Mouse (Mus musculus): ENCODE results near the gene Ace3.

Ace3 gene

GRCm38 (mm10) chr11:105994375-105994774, at the start of gene Ace3:
Gene Ace3, plus strand, starts transcription at chr11:105994675.
- DNase-seq (ENCODE audit: low read depth) = no peak

- no peak for DNase-seq (ENCODE audit: low read depth)
Measured at GRCm38 (mm10) chr11:105944770-105945672, 49.5 kb upstream of the Ace3 start.

- peak; percentile 50 for DNase-seq (ENCODE audit: low read depth)
Measured at GRCm38 (mm10) chr11:105946694-105947154, 47.8 kb upstream of the Ace3 start.

GRCm38 (mm10) chr11:105948255-105948654, 46.2 kb upstream of the Ace3 start:
- DNase-seq (ENCODE audit: low read depth) = no peak

- DNase-seq (ENCODE audit: low read depth) = no peak
Measured at GRCm38 (mm10) chr11:105950519-105950918, 44.0 kb upstream of the Ace3 start.

- DNase-seq (ENCODE audit: low read depth) = no peak
Measured at GRCm38 (mm10) chr11:105951601-105952044, 42.9 kb upstream of the Ace3 start.

GRCm38 (mm10) chr11:105952111-105952510, 42.4 kb upstream of the Ace3 start:
- no peak for DNase-seq (ENCODE audit: low read depth)

GRCm38 (mm10) chr11:105952911-105953386, 41.5 kb upstream of the Ace3 start, which contains the start of gene Cyb561:
Gene Cyb561, minus strand, starts transcription at chr11:105953336.
- no peak for DNase-seq (ENCODE audit: low read depth)

- DNase-seq (ENCODE audit: low read depth) = no peak
Measured at GRCm38 (mm10) chr11:105953402-105953801, 41.1 kb upstream of the Ace3 start.

- DNase-seq (ENCODE audit: low read depth) = no peak
Measured at GRCm38 (mm10) chr11:105955815-105956430, 38.6 kb upstream of the Ace3 start.

GRCm38 (mm10) chr11:105957501-105957900, 37.0 kb upstream of the Ace3 start:
- no peak for DNase-seq (ENCODE audit: low read depth)

GRCm38 (mm10) chr11:105958566-105958965, 35.9 kb upstream of the Ace3 start:
- DNase-seq (ENCODE audit: low read depth) = no peak

GRCm38 (mm10) chr11:105959355-105959754, 35.1 kb upstream of the Ace3 start:
- DNase-seq (ENCODE audit: low read depth) = no peak

- no peak for DNase-seq (ENCODE audit: low read depth)
Measured at GRCm38 (mm10) chr11:105964691-105965090, 29.8 kb upstream of the Ace3 start.

GRCm38 (mm10) chr11:105966288-105966687, 28.2 kb upstream of the Ace3 start:
- no peak for DNase-seq (ENCODE audit: low read depth)

- DNase-seq (ENCODE audit: low read depth) = no peak
Measured at GRCm38 (mm10) chr11:105967741-105968574, 26.5 kb upstream of the Ace3 start, which contains the start of gene Ace. Gene Ace, plus strand, starts transcription at chr11:105967945.

GRCm38 (mm10) chr11:105968948-105969347, 25.5 kb upstream of the Ace3 start:
- DNase-seq (ENCODE audit: low read depth) = no peak

- DNase-seq (ENCODE audit: low read depth) = peak; percentile 40
Measured at GRCm38 (mm10) chr11:105969516-105969915, 25.0 kb upstream of the Ace3 start.

- no peak for DNase-seq (ENCODE audit: low read depth)
Measured at GRCm38 (mm10) chr11:105974593-105974992, 19.9 kb upstream of the Ace3 start.

- DNase-seq (ENCODE audit: low read depth) = no peak
Measured at GRCm38 (mm10) chr11:105975050-105975449, 19.4 kb upstream of the Ace3 start.

GRCm38 (mm10) chr11:105975636-105976035, 18.8 kb upstream of the Ace3 start:
- DNase-seq (ENCODE audit: low read depth) = no peak

- DNase-seq (ENCODE audit: low read depth) = no peak
Measured at GRCm38 (mm10) chr11:105978232-105978631, 16.2 kb upstream of the Ace3 start.
